Mouse (Mus musculus): ENCODE measurements around the gene Tdp1. TPM values are rescaled to one million over a fixed set of nuclear protein-coding genes. Genes with fewer than 3 reads are reported as not detected.
"Not testable (repeated sequence)": the region's sequence is repeated elsewhere in the genome, so short reads cannot be mapped to it uniquely, and the experiment has no call there.

Gene Tdp1
- polyA plus RNA-seq, 1 experiment from 2014 or later, result 70.4 TPM

DNA sequence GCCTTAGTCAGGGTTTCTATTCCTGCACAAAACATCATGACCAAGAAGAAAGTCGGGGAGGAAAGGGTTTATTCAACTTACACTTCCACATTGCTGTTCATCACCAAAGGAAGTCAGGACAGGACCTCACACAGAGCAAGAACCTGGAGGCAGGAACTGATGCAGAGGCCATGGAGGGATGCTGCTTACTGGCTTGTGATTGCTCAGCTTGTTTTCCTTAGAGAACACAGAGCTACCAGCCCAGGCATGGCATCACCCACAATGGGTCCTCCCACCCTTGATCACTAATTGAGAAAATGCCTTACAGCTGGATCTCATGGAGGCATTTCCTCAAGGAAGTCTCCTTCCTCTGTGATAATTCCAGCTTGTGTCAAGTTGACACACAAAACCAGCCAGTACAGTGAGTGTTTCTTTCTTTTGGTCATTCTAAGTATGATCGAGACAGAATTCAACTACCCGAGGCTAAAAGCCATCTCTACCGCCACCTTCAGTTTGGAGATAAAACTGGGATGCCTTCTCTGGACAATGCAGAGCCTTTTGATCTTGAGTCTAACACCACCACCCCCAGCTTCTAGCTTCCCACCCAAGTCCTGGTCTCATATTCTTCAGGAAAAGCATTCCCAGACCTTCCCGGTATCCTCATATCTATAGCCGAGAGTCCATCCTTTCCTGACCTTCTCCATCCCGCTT lies 87.0 kb downstream of the Tdp1 start:
- H3K36me3 ChIP-seq (ENCODE audit: control insufficient read depth, insufficient read depth, low read length); ATAC-seq (ENCODE audit: low FRiP score, low TSS enrichment); H3K4me3 ChIP-seq (ENCODE audit: low read length); H3K9me3 ChIP-seq (ENCODE audit: control insufficient read depth, low read length); H3K9ac ChIP-seq (ENCODE audit: low read depth, low read length); H3K27ac ChIP-seq (ENCODE audit: low read depth, low read length); H3K4me2 ChIP-seq (replicated peaks; ENCODE audit: low read depth, low read length); H3K4me1 ChIP-seq (ENCODE audit: control insufficient read depth, insufficient read depth, low read length): not testable (repeated sequence)
- WGBS, result 79% methylated on average over 7 of the region's 7 CpGs
- H3K27me3 ChIP-seq (ENCODE audit: control insufficient read depth, insufficient read depth, low read length), result peaks cover 32% of the 10 kb centered on the region

DNA sequence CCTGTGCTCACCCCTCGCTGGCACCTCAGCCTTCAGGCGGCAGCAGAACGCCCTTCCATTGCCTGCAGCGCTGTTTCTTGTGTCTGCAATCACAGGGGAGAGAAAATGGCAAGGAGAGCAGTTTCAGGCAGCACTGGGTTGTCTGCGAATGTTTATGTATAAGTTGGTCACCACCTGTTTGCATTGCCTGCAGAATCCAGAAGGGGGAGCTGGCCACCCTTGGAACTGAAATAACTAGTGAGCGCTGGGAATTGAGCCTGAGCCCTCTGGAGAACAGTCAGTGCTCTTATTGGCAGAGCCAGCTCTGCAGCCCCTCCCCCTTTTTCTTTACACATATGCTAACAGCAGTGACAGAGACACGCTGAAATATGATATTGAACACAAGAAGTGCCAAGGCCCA lies 88.5 kb downstream of the Tdp1 start:
- H3K36me3 ChIP-seq (ENCODE audit: control insufficient read depth, insufficient read depth, low read length), result no peaks in the 10 kb centered on the region
- H3K4me2 ChIP-seq (replicated peaks; ENCODE audit: low read depth, low read length), result no peak overlapping the region
- peaks cover 18% of the 10 kb centered on the region for H3K27me3 ChIP-seq (ENCODE audit: control insufficient read depth, insufficient read depth, low read length)
- no peak overlapping the region for H3K27ac ChIP-seq (ENCODE audit: low read depth, low read length)
- ATAC-seq (ENCODE audit: low FRiP score, low TSS enrichment), result no peak
- H3K4me1 ChIP-seq (ENCODE audit: control insufficient read depth, insufficient read depth, low read length), result no peaks in the 10 kb centered on the region
- no peak overlapping the region for H3K9ac ChIP-seq (ENCODE audit: low read depth, low read length)
- H3K9me3 ChIP-seq (ENCODE audit: control insufficient read depth, low read length), result peaks cover 4% of the 10 kb centered on the region; the same call in 1 of the 2 replicates
- H3K4me3 ChIP-seq (ENCODE audit: low read length), result no peak overlapping the region
- WGBS, result 64% methylated on average over 7 of the region's 7 CpGs

DNA sequence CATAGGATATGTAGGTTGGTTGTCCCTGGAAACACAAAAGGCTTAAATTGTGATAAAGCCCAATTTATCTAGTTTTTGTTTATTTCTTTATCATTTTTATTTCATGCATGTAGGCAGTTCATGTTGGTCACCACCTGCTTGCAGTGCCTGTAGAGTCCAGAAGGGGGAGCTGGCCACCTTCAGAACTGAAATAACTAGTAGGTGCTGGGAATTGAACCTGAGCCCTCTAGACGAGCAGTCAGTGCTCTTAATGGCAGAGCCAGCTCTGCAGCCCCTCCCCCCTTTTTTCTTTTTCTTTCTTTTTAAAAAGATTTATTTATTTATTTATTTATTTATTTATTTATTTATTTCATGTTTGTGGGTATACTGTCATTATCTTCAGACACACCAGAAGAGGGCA lies 89.3 kb downstream of the Tdp1 start:
- ATAC-seq (ENCODE audit: low FRiP score, low TSS enrichment), result no peak
- Histone ChIP-seq H3K27me3 (ENCODE audit: control insufficient read depth, insufficient read depth, low read length) (peaks cover 10% of the 10 kb centered on the region; the same call in 1 of the 2 replicates), H3K36me3 (ENCODE audit: control insufficient read depth, insufficient read depth, low read length) (no peaks in the 10 kb centered on the region), H3K9me3 (ENCODE audit: control insufficient read depth, low read length) (peaks cover 4% of the 10 kb centered on the region; the same call in 1 of the 2 replicates), H3K4me2 (replicated peaks; ENCODE audit: low read depth, low read length) (no peak overlapping the region), H3K27ac (ENCODE audit: low read depth, low read length) (no peak overlapping the region), H3K9ac (ENCODE audit: low read depth, low read length) (no peak overlapping the region), H3K4me3 (ENCODE audit: low read length) (no peak overlapping the region), H3K4me1 (ENCODE audit: control insufficient read depth, insufficient read depth, low read length) (no peaks in the 10 kb centered on the region)
- WGBS, result 86% methylated on average over 1 of the region's 1 CpGs

DNA sequence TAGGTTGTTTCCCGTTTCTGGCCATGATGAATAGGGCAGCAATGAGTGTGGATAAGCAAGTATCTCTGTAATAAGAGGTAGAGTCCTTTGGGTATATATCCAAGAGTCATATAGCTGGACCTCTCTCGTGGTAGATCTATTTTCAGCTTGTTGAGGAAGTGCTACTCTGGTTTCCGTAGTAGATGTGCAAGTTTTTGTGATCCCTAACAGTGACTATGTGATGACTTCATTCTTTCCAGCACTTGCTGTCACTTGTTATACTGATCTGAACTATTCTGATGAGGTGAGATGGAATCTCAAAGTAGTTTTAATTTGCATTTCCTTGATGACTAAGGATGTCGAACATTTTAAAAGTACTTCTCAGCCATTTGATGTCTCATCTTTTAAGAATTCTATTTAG lies 95.2 kb downstream of the Tdp1 start:
- no peak overlapping the region for H3K4me2 ChIP-seq (replicated peaks; ENCODE audit: low read depth, low read length)
- H3K36me3 ChIP-seq (ENCODE audit: control insufficient read depth, insufficient read depth, low read length), result no peaks in the 10 kb centered on the region
- no peak overlapping the region for H3K4me3 ChIP-seq (ENCODE audit: low read length)
- no peak for ATAC-seq (ENCODE audit: low FRiP score, low TSS enrichment)
- no peak overlapping the region for H3K9ac ChIP-seq (ENCODE audit: low read depth, low read length)
- H3K9me3 ChIP-seq (ENCODE audit: control insufficient read depth, low read length), result no peaks in the 10 kb centered on the region
- H3K27ac ChIP-seq (ENCODE audit: low read depth, low read length), result no peak overlapping the region
- H3K4me1 ChIP-seq (ENCODE audit: control insufficient read depth, insufficient read depth, low read length), result no peaks in the 10 kb centered on the region
- H3K27me3 ChIP-seq (ENCODE audit: control insufficient read depth, insufficient read depth, low read length), result no peaks in the 10 kb centered on the region
- 79% methylated on average over 4 of the region's 4 CpGs for WGBS

DNA sequence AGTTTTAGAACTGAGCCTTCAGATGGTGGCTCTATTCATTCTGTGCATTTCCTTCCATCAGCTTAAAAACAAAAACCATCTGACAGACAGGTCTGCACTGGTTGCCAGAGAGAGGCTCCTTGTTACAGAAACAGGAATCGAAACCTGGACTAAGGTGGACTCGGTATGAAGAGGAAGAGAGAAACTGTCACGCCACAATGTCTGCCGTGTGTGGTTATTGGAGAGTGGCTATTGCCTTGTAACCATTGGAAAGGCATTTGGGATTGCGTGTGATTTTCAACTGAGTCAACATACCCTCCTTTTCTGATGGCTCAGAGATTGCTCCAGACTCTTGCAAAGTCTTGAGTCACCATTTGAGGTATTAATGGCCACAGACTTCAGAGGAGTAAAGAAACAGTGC lies 102.5 kb downstream of the Tdp1 start:
- H3K36me3 ChIP-seq (ENCODE audit: control insufficient read depth, insufficient read depth, low read length), result no peaks in the 10 kb centered on the region
- no peak overlapping the region for H3K4me3 ChIP-seq (ENCODE audit: low read length)
- H3K27me3 ChIP-seq (ENCODE audit: control insufficient read depth, insufficient read depth, low read length), result no peaks in the 10 kb centered on the region
- ATAC-seq (ENCODE audit: low FRiP score, low TSS enrichment), result no peak
- 96% methylated on average over 5 of the region's 5 CpGs for WGBS
- H3K4me2 ChIP-seq (replicated peaks; ENCODE audit: low read depth, low read length), result no peak overlapping the region
- H3K9ac ChIP-seq (ENCODE audit: low read depth, low read length), result no peak overlapping the region
- H3K4me1 ChIP-seq (ENCODE audit: control insufficient read depth, insufficient read depth, low read length), result no peaks in the 10 kb centered on the region
- H3K9me3 ChIP-seq (ENCODE audit: control insufficient read depth, low read length), result 0 out of 2 replicates have a peak, but pooled peaks cover 3% of the 10 kb centered on the region
- H3K27ac ChIP-seq (ENCODE audit: low read depth, low read length), result no peak overlapping the region

DNA sequence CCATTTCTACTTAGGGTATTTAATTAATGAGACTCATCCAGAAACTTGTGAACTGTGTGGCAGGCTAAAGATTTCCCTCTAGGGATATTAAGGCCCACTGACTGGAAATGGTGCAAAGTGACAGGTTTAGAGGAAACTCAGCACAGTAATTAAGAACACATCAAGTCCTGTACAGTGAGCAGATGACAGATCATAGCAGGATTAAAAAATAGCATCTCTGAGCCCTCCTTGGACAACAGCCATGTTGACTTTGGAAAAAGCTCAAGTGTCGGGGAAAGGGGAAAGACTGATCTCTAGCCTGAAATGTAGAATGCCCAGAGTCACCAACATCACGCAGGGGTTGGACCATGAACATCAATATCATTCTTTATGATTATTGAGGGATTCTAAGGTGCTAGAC lies 103.8 kb downstream of the Tdp1 start:
- Histone ChIP-seq H3K4me3 (ENCODE audit: low read length) (no peak overlapping the region), H3K9ac (ENCODE audit: low read depth, low read length) (no peak overlapping the region), H3K4me2 (replicated peaks; ENCODE audit: low read depth, low read length) (no peak overlapping the region), H3K4me1 (ENCODE audit: control insufficient read depth, insufficient read depth, low read length) (no peaks in the 10 kb centered on the region), H3K36me3 (ENCODE audit: control insufficient read depth, insufficient read depth, low read length) (no peaks in the 10 kb centered on the region), H3K9me3 (ENCODE audit: control insufficient read depth, low read length) (0 out of 2 replicates have a peak, but pooled peaks cover 3% of the 10 kb centered on the region), H3K27ac (ENCODE audit: low read depth, low read length) (no peak overlapping the region), H3K27me3 (ENCODE audit: control insufficient read depth, insufficient read depth, low read length) (no peaks in the 10 kb centered on the region)
- ATAC-seq (ENCODE audit: low FRiP score, low TSS enrichment), result no peak
- WGBS, result 54% methylated on average over 2 of the region's 2 CpGs

DNA sequence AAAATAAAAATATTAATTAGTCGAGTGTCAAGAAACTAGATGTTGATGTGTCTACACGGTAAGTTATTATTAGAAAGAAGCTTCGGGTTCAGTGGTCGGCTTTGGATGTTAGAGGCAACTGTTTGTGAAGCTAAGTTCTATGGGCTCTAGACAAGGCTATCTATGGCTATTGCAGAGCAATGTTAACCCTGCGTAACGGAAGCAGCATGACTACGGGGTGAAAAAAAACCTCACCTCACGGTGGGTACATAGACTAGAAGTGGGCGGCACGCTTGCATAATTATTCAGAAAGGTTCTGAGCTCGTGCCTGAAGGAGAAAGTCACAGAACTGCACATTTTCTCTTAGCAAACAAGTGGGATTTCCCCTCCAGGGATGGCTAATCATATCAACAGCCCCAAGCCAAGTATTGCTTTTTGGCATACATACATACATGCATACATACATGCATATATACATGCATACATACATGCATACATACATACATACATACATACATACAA lies 108.1 kb downstream of the Tdp1 start:
- Histone ChIP-seq H3K4me1 (ENCODE audit: control insufficient read depth, insufficient read depth, low read length) (no peaks in the 10 kb centered on the region), H3K27ac (ENCODE audit: low read depth, low read length) (no peak overlapping the region), H3K9ac (ENCODE audit: low read depth, low read length) (no peak overlapping the region), H3K27me3 (ENCODE audit: control insufficient read depth, insufficient read depth, low read length) (no peaks in the 10 kb centered on the region), H3K4me2 (replicated peaks; ENCODE audit: low read depth, low read length) (no peak overlapping the region), H3K36me3 (ENCODE audit: control insufficient read depth, insufficient read depth, low read length) (no peaks in the 10 kb centered on the region), H3K4me3 (ENCODE audit: low read length) (no peak overlapping the region), H3K9me3 (ENCODE audit: control insufficient read depth, low read length) (peaks cover 3% of the 10 kb centered on the region; the same call in 1 of the 2 replicates)
- ATAC-seq (ENCODE audit: low FRiP score, low TSS enrichment), result no peak
- 93% methylated on average over 11 of the region's 11 CpGs for WGBS

DNA sequence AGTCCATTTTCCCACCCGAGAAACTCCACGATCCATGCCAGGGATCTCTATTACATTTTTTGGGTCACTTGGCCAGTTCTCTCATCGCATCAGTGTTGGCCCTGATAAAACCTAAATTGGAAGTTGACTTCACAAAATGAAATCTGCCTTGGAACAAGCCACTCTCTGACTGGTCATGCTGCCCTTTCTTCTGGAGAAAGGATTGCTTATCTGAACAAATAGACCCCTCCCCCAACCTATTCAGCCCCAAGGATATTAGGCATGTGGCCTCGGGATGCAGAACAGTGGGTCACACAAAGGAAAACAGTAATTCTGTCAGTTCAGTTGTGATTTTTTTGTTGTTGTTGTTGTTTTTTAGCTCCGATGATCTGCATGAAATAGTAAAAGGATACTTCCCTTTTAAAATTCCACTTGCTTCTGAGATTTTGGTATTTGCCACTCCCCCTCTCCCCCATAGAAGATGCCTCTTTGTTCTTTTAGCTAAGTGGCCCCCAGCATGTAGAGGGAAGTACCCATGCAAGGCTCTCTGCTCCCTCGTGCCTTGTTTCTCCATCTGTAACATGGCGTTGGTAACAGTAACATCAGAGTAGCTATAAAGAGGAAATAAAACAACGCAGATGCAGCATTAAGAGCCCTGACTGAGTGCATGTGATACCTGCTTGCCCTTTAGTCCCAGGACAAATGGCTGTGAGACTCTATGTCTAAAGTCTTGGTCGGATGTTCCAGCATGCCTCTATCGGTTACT lies 109.0 kb downstream of the Tdp1 start:
- no peak overlapping the region for H3K27ac ChIP-seq (ENCODE audit: low read depth, low read length)
- no peak overlapping the region for H3K9ac ChIP-seq (ENCODE audit: low read depth, low read length)
- H3K4me3 ChIP-seq (ENCODE audit: low read length), result no peak overlapping the region
- 86% methylated on average over 10 of the region's 10 CpGs for WGBS
- H3K9me3 ChIP-seq (ENCODE audit: control insufficient read depth, low read length), result peaks cover 3% of the 10 kb centered on the region; the same call in 1 of the 2 replicates
- H3K4me1 ChIP-seq (ENCODE audit: control insufficient read depth, insufficient read depth, low read length), result no peaks in the 10 kb centered on the region
- ATAC-seq (ENCODE audit: low FRiP score, low TSS enrichment), result no peak
- no peak overlapping the region for H3K4me2 ChIP-seq (replicated peaks; ENCODE audit: low read depth, low read length)
- H3K27me3 ChIP-seq (ENCODE audit: control insufficient read depth, insufficient read depth, low read length), result no peaks in the 10 kb centered on the region
- H3K36me3 ChIP-seq (ENCODE audit: control insufficient read depth, insufficient read depth, low read length), result no peaks in the 10 kb centered on the region

DNA sequence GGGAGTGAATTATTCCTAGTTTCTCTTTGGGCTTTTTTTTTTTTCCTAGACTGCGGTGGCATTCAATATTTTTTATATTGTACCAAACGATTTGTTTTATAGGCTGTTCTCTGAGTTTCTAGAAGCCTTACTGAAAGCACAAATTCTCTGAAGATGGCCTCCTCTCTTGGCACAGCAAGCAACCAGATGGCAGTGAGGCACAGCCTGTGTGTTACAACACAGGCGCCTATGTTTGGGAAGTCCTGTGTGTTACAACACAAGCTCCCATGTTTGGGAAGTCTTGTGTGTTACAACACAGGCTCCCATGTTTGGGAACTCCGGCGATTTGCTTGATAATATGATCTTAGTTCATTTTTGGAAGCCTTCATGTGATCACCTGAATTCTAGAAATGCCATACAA lies 111.6 kb downstream of the Tdp1 start:
- ATAC-seq (ENCODE audit: low FRiP score, low TSS enrichment), result no peak
- 90% methylated on average over 5 of the region's 5 CpGs for WGBS
- Histone ChIP-seq H3K9ac (ENCODE audit: low read depth, low read length) (no peak overlapping the region), H3K36me3 (ENCODE audit: control insufficient read depth, insufficient read depth, low read length) (no peaks in the 10 kb centered on the region), H3K9me3 (ENCODE audit: control insufficient read depth, low read length) (peaks cover 2% of the 10 kb centered on the region; the same call in 1 of the 2 replicates), H3K4me3 (ENCODE audit: low read length) (no peak overlapping the region), H3K27me3 (ENCODE audit: control insufficient read depth, insufficient read depth, low read length) (no peaks in the 10 kb centered on the region), H3K27ac (ENCODE audit: low read depth, low read length) (no peak overlapping the region), H3K4me1 (ENCODE audit: control insufficient read depth, insufficient read depth, low read length) (no peaks in the 10 kb centered on the region), H3K4me2 (replicated peaks; ENCODE audit: low read depth, low read length) (no peak overlapping the region)

Data from kidney, embryonic 14.5 days (tissue).